Mouse (Mus musculus) embryonic facial prominence, embryonic 11.5 days (tissue): ENCODE data around the gene Galnt4. TPM values are rescaled to one million over a fixed set of nuclear protein-coding genes. Genes with fewer than 3 reads are reported as not detected.

Experiments used
- ATAC-seq: fragments of 200-750 bp; cut with Nextera tagmentation; replicated peaks from 2 replicates; pipeline ENCODE4 v1.8.0; 2017; ENCODE audit warnings: low read depth; ENCODE audit not compliant: insufficient number of reproducible peaks, low FRiP score, low TSS enrichment
- DNase-seq: peaks from one replicate; pipeline ENCODE4 v3.0.0-alpha.2; 2015; ENCODE audit warnings: low spot score
- H3K27ac ChIP-seq: fragments of 300-500 bp; sonication (generic); replicated peaks from 2 replicates; pipeline ENCODE4 v1.5.1; 2014; ENCODE audit warnings: mild to moderate bottlenecking, low read depth, low read length, control low read depth
- H3K27me3 ChIP-seq: fragments of 300-500 bp; sonication (generic); 2 replicates; pipeline ENCODE4 v1.6.1; 2014; ENCODE audit warnings: mild to moderate bottlenecking, low read length, moderate library complexity, mixed read lengths; ENCODE audit not compliant: control insufficient read depth, insufficient read depth
- H3K36me3 ChIP-seq: fragments of 300-500 bp; sonication (generic); replicated peaks from 2 replicates; pipeline ENCODE4 v1.6.1; 2014; ENCODE audit warnings: low read depth, mild to moderate bottlenecking, low read length, moderate library complexity, mixed read lengths; ENCODE audit not compliant: control insufficient read depth, insufficient read depth
- H3K4me1 ChIP-seq: fragments of 300-500 bp; sonication (generic); 2 replicates; pipeline ENCODE4 v1.6.1; 2014; ENCODE audit warnings: low read length, mixed read lengths; ENCODE audit not compliant: control insufficient read depth, insufficient read depth
- H3K4me2 ChIP-seq: fragments of 300-500 bp; sonication (generic); 2 replicates; pipeline ENCODE4 v1.6.1; 2014; ENCODE audit warnings: low read depth, mild to moderate bottlenecking, control low read depth, low read length, moderate library complexity
- H3K4me3 ChIP-seq: fragments of 300-500 bp; sonication (generic); 2 replicates; pipeline ENCODE4 v1.5.1; 2014; ENCODE audit warnings: low read depth, low read length, control low read depth
- H3K9ac ChIP-seq: fragments of 300-500 bp; sonication (generic); replicated peaks from 2 replicates; pipeline ENCODE4 v1.6.1; 2014; ENCODE audit warnings: mild to moderate bottlenecking, control low read depth, low read length
- H3K9me3 ChIP-seq: fragments of 300-500 bp; sonication (generic); replicated peaks from 2 replicates; pipeline ENCODE4 v1.6.1; 2016; ENCODE audit warnings: mild to moderate bottlenecking, low read length, inconsistent platforms, mixed read lengths; ENCODE audit not compliant: control insufficient read depth
- WGBS: fragments of 180-500 bp; shearing (Covaris S2); extraction: QIAGEN DNeasy Blood & Tissue Kit; methylation state at CpG from one replicate; pipeline ENCODE4 v1.1.7; 2014; 5-methylcytosine and 5-hydroxymethylcytosine counted together
- polyA plus RNA-seq: library from polyadenylated mRNA; unstranded; fragments of >200 nt; fragmentation: Nextera tagmentation; extraction: Ambion mirVana; gene quantifications from 2 replicates; pipeline ENCODE4 v1.2.1, GENCODE M21; 2014

Gene Galnt4
- polyA plus RNA-seq, 1 experiment from 2014 or later = 7.3 TPM

GRCm38 (mm10) chr10:99131298-99131697 lies 23.3 kb downstream of the Galnt4 start:
- H3K9ac ChIP-seq = no peak overlapping the region
- H3K27ac ChIP-seq = no peak overlapping the region
- no peaks in the 10 kb centered on the region for H3K27me3 ChIP-seq
- no peak overlapping the region for H3K4me3 ChIP-seq
- H3K4me1 ChIP-seq = no peaks in the 10 kb centered on the region
- no peak overlapping the region for H3K4me2 ChIP-seq
- H3K36me3 ChIP-seq = no peaks in the 10 kb centered on the region; the same call in none of the 2 replicates
- WGBS = 59% methylated on average over 5 of the region's 5 CpGs
- DNase-seq = no peak
- no peaks in the 10 kb centered on the region for H3K9me3 ChIP-seq
- no peak for ATAC-seq

- no peak for ATAC-seq
- WGBS = 79% methylated on average over 6 of the region's 6 CpGs
- no peaks in the 10 kb centered on the region for H3K27me3 ChIP-seq
- no peak overlapping the region for H3K9ac ChIP-seq
- H3K4me1 ChIP-seq = no peaks in the 10 kb centered on the region
- no peaks in the 10 kb centered on the region for H3K9me3 ChIP-seq
- H3K36me3 ChIP-seq = no peaks in the 10 kb centered on the region; the same call in 1 of the 2 replicates
- no peak overlapping the region for H3K4me3 ChIP-seq
- H3K4me2 ChIP-seq = no peak overlapping the region
- no peak overlapping the region for H3K27ac ChIP-seq
- DNase-seq = no peak
Observed at GRCm38 (mm10) chr10:99132189-99132588, 24.2 kb downstream of the Galnt4 start.

- H3K4me1 ChIP-seq = no peaks in the 10 kb centered on the region
- no peak overlapping the region for H3K9ac ChIP-seq
- H3K27me3 ChIP-seq = no peaks in the 10 kb centered on the region
- ATAC-seq (no peak), DNase-seq (no peak)
- no peak overlapping the region for H3K4me3 ChIP-seq
- no peaks in the 10 kb centered on the region; the same call in 1 of the 2 replicates for H3K36me3 ChIP-seq
- WGBS = 90% methylated on average over 11 of the region's 11 CpGs
- no peak overlapping the region for H3K4me2 ChIP-seq
- H3K9me3 ChIP-seq = no peaks in the 10 kb centered on the region
- H3K27ac ChIP-seq = no peak overlapping the region
Observed at GRCm38 (mm10) chr10:99132595-99133272, 24.8 kb downstream of the Galnt4 start.

- ATAC-seq = no peak
- H3K9me3 ChIP-seq = no peaks in the 10 kb centered on the region
- H3K4me3 ChIP-seq = no peak overlapping the region
- no peaks in the 10 kb centered on the region; the same call in 1 of the 2 replicates for H3K36me3 ChIP-seq
- WGBS = 95% methylated on average over 16 of the region's 16 CpGs
- DNase-seq = no peak
- no peak overlapping the region for H3K27ac ChIP-seq
- no peaks in the 10 kb centered on the region for H3K27me3 ChIP-seq
- no peaks in the 10 kb centered on the region for H3K4me1 ChIP-seq
- no peak overlapping the region for H3K4me2 ChIP-seq
- H3K9ac ChIP-seq = no peak overlapping the region
Observed at GRCm38 (mm10) chr10:99133321-99133875, 25.4 kb downstream of the Galnt4 start.

DNA sequence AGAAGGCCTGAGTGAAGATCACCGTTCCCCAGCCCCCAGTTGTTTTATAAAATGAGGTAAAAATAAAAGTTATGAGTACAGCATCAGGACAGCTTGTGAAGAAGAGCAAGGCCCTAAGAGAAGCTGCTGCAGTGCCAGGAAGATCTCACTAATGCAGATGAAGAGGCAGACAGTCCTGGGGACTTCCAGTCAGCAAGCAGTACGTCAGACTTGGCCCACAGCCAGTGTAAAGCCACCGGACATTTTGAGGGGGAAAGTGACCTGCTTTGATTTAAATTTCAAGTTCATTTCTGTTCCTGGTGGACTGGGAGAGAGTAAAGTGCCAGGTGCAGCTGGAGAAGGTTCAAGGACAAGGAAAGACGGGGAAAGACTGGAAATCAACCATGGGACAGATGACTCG lies 28.4 kb downstream of the Galnt4 start:
- Histone ChIP-seq H3K4me2 (no peak overlapping the region), H3K4me3 (no peak overlapping the region), H3K27ac (no peak overlapping the region), H3K27me3 (no peaks in the 10 kb centered on the region), H3K9me3 (no peaks in the 10 kb centered on the region), H3K36me3 (no peaks in the 10 kb centered on the region), H3K4me1 (no peaks in the 10 kb centered on the region), H3K9ac (no peak overlapping the region)
- no peak for ATAC-seq
- DNase-seq = no peak
- 89% methylated on average over 5 of the region's 5 CpGs for WGBS

- no peak for DNase-seq
- Histone ChIP-seq H3K36me3 (no peaks in the 10 kb centered on the region), H3K9ac (no peak overlapping the region), H3K9me3 (no peaks in the 10 kb centered on the region), H3K4me1 (no peaks in the 10 kb centered on the region), H3K4me2 (no peak overlapping the region), H3K27ac (no peak overlapping the region), H3K4me3 (no peak overlapping the region), H3K27me3 (no peaks in the 10 kb centered on the region)
- no peak for ATAC-seq
- 80% methylated on average over 8 of the region's 8 CpGs for WGBS
Observed at GRCm38 (mm10) chr10:99145611-99146010, 37.7 kb downstream of the Galnt4 start.

GRCm38 (mm10) chr10:99146596-99146995 lies 38.6 kb downstream of the Galnt4 start:
- H3K9ac ChIP-seq = no peak overlapping the region
- WGBS = 93% methylated on average over 8 of the region's 8 CpGs
- ATAC-seq (no peak), DNase-seq (no peak)
- no peaks in the 10 kb centered on the region for H3K27me3 ChIP-seq
- no peaks in the 10 kb centered on the region for H3K4me1 ChIP-seq
- no peaks in the 10 kb centered on the region for H3K9me3 ChIP-seq
- H3K36me3 ChIP-seq = no peaks in the 10 kb centered on the region
- no peak overlapping the region for H3K27ac ChIP-seq
- H3K4me3 ChIP-seq = no peak overlapping the region
- no peak overlapping the region for H3K4me2 ChIP-seq

DNA sequence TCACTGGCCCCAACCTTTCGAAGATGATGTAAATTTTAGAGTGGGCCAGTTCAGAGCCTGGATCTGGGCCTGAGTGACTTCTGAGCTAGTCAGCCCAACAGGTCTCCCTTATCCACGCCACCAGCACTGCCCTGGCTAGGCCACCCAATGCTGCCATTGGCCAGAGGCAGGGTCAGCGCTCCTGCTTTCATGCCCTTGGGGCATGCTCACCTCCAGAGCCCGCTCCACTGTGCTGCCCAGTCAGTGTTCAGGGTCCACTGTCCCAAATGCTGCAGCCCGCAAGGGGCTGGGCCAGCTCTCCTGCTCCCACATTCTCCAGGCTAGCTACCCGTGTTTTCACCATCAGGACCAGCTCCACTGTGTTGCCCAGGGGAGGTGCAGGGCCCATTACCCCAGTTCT lies 42.1 kb downstream of the Galnt4 start:
- ATAC-seq (no peak), DNase-seq (no peak)
- Histone ChIP-seq H3K4me2 (no peak overlapping the region), H3K27me3 (no peaks in the 10 kb centered on the region), H3K27ac (no peak overlapping the region), H3K4me3 (no peak overlapping the region), H3K9ac (no peak overlapping the region), H3K36me3 (no peaks in the 10 kb centered on the region), H3K9me3 (no peaks in the 10 kb centered on the region), H3K4me1 (no peaks in the 10 kb centered on the region)
- 90% methylated on average over 6 of the region's 6 CpGs for WGBS
